Mouse (Mus musculus): ENCODE results near the gene Gpr156. TPM values are rescaled to one million over a fixed set of nuclear protein-coding genes. Genes with fewer than 3 reads are reported as not detected.

Gpr156 gene
- polyA plus RNA-seq, 1 experiment, result not detected

DNA sequence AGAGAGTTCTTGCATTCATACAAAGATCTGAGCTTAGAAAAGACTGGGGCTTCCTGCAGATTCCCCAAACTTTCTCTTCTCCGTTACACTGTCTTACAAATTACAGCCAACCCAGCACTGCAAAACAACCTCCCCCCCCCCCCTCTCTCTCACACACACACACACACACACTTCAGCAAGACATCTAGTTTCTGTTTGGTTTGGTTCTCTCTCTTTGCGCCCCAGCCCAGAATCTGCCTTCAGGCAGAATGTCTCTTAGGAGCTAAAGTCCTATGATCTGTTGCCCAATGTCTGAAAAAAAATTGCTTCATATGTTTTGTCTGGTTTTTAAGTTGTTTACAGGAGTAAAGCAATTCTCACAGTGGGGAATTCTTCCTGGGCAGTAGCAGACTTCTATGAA lies 27.4 kb downstream of the Gpr156 start:
- no peak overlapping the region for H3K27ac ChIP-seq (ENCODE audit: control insufficient read depth, insufficient read depth, low read depth, low read length, poor library complexity)
- H3K4me1 ChIP-seq (ENCODE audit: control insufficient read depth, insufficient read depth, low read length), result no peaks in the 10 kb centered on the region
- no peak overlapping the region for H3K4me3 ChIP-seq (replicated peaks; ENCODE audit: control insufficient read depth, low read depth, low read length)
- TF ChIP-seq CTCF (IDR thresholded peaks at IDR 0.05; ENCODE audit: control insufficient read depth, insufficient read depth, low read length), result no peak
- 72% methylated on average over 2 of the region's 2 CpGs for WGBS

DNA sequence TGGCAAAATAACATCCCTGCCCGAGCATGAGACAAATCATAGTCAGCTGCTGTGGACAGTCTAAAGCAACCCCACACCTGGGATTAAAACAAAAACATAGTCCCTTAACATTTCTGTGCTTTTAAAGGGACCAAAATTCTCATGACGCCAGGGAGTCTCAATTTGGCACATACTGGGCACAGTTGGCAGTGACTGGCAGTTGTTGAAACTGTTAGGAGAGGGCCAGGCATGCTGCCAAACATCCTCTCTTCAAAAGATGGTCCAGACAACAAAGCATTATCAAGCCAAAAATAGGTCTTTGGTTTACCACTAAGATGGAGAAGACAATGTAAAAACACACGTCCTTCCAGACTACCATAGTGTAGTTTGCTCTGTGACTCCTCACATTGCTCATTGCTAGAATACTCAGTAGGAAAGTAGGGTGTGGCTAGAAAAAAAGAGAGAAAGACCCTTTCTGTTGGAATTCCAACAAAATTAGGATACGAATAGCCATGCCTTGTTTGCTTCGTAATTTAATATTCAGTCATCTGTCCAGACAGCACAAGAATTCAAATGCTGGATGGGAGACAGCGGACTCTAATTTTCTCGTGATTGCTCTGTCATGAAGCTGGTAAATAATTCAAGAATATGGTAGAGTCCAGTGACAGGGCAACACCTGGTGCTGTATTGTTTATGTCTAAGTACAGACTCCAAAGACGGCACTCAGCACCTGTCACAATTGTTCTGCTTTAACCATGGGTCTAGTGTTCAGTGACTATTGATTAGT lies 28.9 kb downstream of the Gpr156 start:
- Histone ChIP-seq H3K4me3 (replicated peaks; ENCODE audit: control insufficient read depth, low read depth, low read length) (no peak overlapping the region), H3K4me1 (ENCODE audit: control insufficient read depth, insufficient read depth, low read length) (no peaks in the 10 kb centered on the region), H3K27ac (ENCODE audit: control insufficient read depth, insufficient read depth, low read depth, low read length, poor library complexity) (no peak overlapping the region)
- 72% methylated on average over 8 of the region's 8 CpGs for WGBS
- TF ChIP-seq POLR2A (IDR thresholded peaks at IDR 0.05; ENCODE audit: borderline replicate concordance, control insufficient read depth, low read depth, low read length) (no peak), CTCF (IDR thresholded peaks at IDR 0.05; ENCODE audit: control insufficient read depth, insufficient read depth, low read length) (no peak)

GRCm38 (mm10) chr16:37947160-37947559 lies 30.9 kb downstream of the Gpr156 start:
- 17% methylated on average over 5 of the region's 5 CpGs for WGBS
- Histone ChIP-seq H3K4me3 (replicated peaks; ENCODE audit: control insufficient read depth, low read depth, low read length) (no peak overlapping the region), H3K4me1 (ENCODE audit: control insufficient read depth, insufficient read depth, low read length) (no peaks in the 10 kb centered on the region), H3K27ac (ENCODE audit: control insufficient read depth, insufficient read depth, low read depth, low read length, poor library complexity) (no peak overlapping the region)
- TF ChIP-seq POLR2A (IDR thresholded peaks at IDR 0.05; ENCODE audit: borderline replicate concordance, control insufficient read depth, low read depth, low read length) (no peak), CTCF (IDR thresholded peaks at IDR 0.05; ENCODE audit: control insufficient read depth, insufficient read depth, low read length) (peak; percentile 79)

DNA sequence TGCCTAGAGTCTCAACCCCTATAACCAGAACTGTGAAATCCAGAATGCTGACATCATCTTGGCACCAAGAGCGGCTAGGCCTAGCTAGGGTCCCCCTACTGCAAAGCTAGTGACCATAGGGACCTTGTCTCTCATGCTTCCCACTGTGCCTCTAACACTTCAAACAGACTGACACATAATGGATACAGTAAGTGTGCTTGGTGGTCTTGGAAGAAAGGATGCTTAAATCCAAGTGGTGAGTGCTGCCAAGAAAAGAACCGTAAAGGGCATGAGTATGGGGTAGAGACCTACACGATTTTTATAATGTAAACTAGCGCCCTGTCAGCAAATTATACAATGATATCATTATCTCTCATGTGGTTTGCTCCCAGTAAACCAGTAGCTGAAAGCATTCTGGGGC lies 32.1 kb downstream of the Gpr156 start:
- TF ChIP-seq POLR2A (IDR thresholded peaks at IDR 0.05; ENCODE audit: borderline replicate concordance, control insufficient read depth, low read depth, low read length) (no peak), CTCF (IDR thresholded peaks at IDR 0.05; ENCODE audit: control insufficient read depth, insufficient read depth, low read length) (no peak)
- 83% methylated on average over 4 of the region's 4 CpGs for WGBS

GRCm38 (mm10) chr16:37951171-37951570 lies 34.9 kb downstream of the Gpr156 start:
- Histone ChIP-seq H3K4me1 (ENCODE audit: control insufficient read depth, insufficient read depth, low read length) (no peaks in the 10 kb centered on the region), H3K4me3 (replicated peaks; ENCODE audit: control insufficient read depth, low read depth, low read length) (no peak overlapping the region), H3K27ac (ENCODE audit: control insufficient read depth, insufficient read depth, low read depth, low read length, poor library complexity) (no peak overlapping the region)
- TF ChIP-seq POLR2A (IDR thresholded peaks at IDR 0.05; ENCODE audit: borderline replicate concordance, control insufficient read depth, low read depth, low read length) (no peak), CTCF (IDR thresholded peaks at IDR 0.05; ENCODE audit: control insufficient read depth, insufficient read depth, low read length) (no peak)

More for the DNA sequence above, 32.1 kb downstream of the Gpr156 start:
- Histone ChIP-seq H3K27ac (ENCODE audit: control insufficient read depth, insufficient read depth, low read depth, low read length, poor library complexity) (no peak overlapping the region), H3K4me1 (ENCODE audit: control insufficient read depth, insufficient read depth, low read length) (no peaks in the 10 kb centered on the region), H3K4me3 (replicated peaks; ENCODE audit: control insufficient read depth, low read depth, low read length) (no peak overlapping the region)

DNA sequence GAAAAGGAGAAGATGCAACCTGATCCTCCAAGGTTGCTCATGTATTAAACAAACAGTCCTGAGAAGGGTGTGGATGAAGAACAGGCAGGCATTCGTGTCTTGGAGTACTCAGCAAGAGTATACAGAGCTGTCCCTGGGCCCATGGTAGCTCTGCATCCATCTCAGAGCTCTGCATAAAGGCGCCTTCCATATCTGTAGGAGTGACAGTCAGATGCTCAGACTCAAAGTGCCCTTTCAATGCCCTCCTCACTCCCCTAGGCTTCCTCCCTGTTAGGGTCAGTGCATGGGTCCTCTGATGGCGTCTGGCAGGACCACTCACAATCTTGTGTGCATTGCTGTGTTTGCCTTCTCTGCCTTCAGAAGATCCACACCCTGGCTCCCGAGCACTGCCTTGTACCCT lies 36.9 kb downstream of the Gpr156 start:
- no peak overlapping the region for H3K27ac ChIP-seq (ENCODE audit: control insufficient read depth, insufficient read depth, low read depth, low read length, poor library complexity)
- no peaks in the 10 kb centered on the region for H3K4me1 ChIP-seq (ENCODE audit: control insufficient read depth, insufficient read depth, low read length)
- H3K4me3 ChIP-seq (replicated peaks; ENCODE audit: control insufficient read depth, low read depth, low read length), result no peak overlapping the region
- no peak for TF ChIP-seq CTCF (IDR thresholded peaks at IDR 0.05; ENCODE audit: control insufficient read depth, insufficient read depth, low read length)
- no peak for TF ChIP-seq POLR2A (IDR thresholded peaks at IDR 0.05; ENCODE audit: borderline replicate concordance, control insufficient read depth, low read depth, low read length)
- 62% methylated on average over 4 of the region's 4 CpGs for WGBS

GRCm38 (mm10) chr16:37953991-37954942 lies 38.0 kb downstream of the Gpr156 start:
- no peak for TF ChIP-seq CTCF (IDR thresholded peaks at IDR 0.05; ENCODE audit: control insufficient read depth, insufficient read depth, low read length)
- no peaks in the 10 kb centered on the region for H3K4me1 ChIP-seq (ENCODE audit: control insufficient read depth, insufficient read depth, low read length)
- 84% methylated on average over 12 of the region's 12 CpGs for WGBS
- H3K27ac ChIP-seq (ENCODE audit: control insufficient read depth, insufficient read depth, low read depth, low read length, poor library complexity), result no peak overlapping the region
- no peak overlapping the region for H3K4me3 ChIP-seq (replicated peaks; ENCODE audit: control insufficient read depth, low read depth, low read length)

DNA sequence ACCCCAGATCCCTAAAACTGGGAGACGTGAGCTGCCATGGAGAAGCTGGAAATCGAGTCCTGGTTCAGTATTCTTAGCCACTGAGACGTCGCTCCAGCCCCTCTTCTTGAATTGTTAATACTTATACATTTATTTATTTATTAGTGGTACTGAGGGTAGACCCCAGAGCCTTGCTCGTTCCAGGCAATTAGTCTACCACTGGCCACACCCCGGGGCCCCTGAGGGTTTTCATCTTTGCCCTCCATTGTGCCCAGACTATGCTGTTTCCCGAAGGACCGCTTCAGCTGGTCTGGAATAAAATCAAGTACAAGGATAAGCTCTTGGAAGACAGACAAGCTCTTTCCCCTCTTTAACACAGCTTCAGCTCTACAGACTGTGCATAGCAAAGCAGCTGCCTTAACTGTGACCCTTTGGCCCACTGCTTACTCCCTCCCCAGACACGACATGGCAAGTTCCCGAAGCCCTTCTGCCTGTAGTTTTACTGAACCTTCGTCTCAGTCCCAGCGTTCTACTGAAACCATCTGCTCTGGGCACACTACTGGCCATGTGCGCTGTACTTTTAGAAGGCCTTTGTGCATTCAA lies 39.1 kb downstream of the Gpr156 start:
- H3K4me1 ChIP-seq (ENCODE audit: control insufficient read depth, insufficient read depth, low read length), result no peaks in the 10 kb centered on the region
- TF ChIP-seq POLR2A (IDR thresholded peaks at IDR 0.05; ENCODE audit: borderline replicate concordance, control insufficient read depth, low read depth, low read length) (no peak), CTCF (IDR thresholded peaks at IDR 0.05; ENCODE audit: control insufficient read depth, insufficient read depth, low read length) (no peak)
- H3K4me3 ChIP-seq (replicated peaks; ENCODE audit: control insufficient read depth, low read depth, low read length), result no peak overlapping the region
- H3K27ac ChIP-seq (ENCODE audit: control insufficient read depth, insufficient read depth, low read depth, low read length, poor library complexity), result no peak overlapping the region
- WGBS, result 85% methylated on average over 13 of the region's 13 CpGs

All from bone marrow, adult 2 months (tissue).